Mouse (Mus musculus): ENCODE data around the gene Trhr2. TPM values are rescaled to one million over a fixed set of nuclear protein-coding genes. Genes with fewer than 3 reads are reported as not detected.

Trhr2 gene
- polyA plus RNA-seq, 1 experiment from 2014 or later: not detected

DNA sequence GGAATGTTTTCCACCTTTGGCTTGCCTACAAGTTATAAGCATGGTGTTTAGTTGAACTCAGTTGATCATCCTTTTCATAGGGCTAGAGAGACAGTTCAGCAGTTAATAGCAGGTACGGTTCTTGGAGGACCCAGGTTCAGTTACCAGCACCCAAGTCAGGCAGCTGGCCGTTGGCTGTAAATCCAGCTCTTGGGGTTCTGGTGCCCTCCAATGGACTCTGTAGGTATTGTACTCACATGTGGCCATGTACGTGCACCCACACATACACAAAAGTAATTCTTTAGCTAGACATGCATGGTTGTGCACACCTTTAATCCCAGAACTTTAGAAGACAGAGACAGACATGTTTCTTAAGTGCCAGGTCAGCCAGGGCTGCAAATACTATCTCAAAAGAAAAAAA lies 28.8 kb upstream of the Trhr2 start:
- ATAC-seq (ENCODE audit: insufficient number of reproducible peaks, insufficient read depth, low FRiP score, low read depth): no peak
- H3K27me3 ChIP-seq (ENCODE audit: control insufficient read depth, insufficient read depth, low read length): no peaks in the 10 kb centered on the region
- no peak overlapping the region for H3K4me2 ChIP-seq (ENCODE audit: low read length)
- WGBS: 91% methylated on average over 3 of the region's 3 CpGs
- H3K4me3 ChIP-seq (ENCODE audit: control insufficient read depth in 1 of 2, insufficient read depth in 1 of 2, low read depth in 1 of 2, low read length in 2 of 2): no peak overlapping the region
- H3K36me3 ChIP-seq (ENCODE audit: control insufficient read depth, insufficient read depth, low read length): peaks cover 95% of the 10 kb centered on the region
- H3K9me3 ChIP-seq (ENCODE audit: control insufficient read depth, low read length): no peaks in the 10 kb centered on the region
- no peaks in the 10 kb centered on the region for H3K4me1 ChIP-seq (ENCODE audit: control insufficient read depth in 2 of 2, insufficient read depth in 2 of 2, low read length in 2 of 2)
- no peak overlapping the region for H3K27ac ChIP-seq (replicated peaks in 1 of 2; ENCODE audit: control insufficient read depth in 1 of 2, insufficient read depth in 1 of 2, low read depth in 2 of 2, low read length in 2 of 2)
- no peak overlapping the region for H3K9ac ChIP-seq (ENCODE audit: low read length)

DNA sequence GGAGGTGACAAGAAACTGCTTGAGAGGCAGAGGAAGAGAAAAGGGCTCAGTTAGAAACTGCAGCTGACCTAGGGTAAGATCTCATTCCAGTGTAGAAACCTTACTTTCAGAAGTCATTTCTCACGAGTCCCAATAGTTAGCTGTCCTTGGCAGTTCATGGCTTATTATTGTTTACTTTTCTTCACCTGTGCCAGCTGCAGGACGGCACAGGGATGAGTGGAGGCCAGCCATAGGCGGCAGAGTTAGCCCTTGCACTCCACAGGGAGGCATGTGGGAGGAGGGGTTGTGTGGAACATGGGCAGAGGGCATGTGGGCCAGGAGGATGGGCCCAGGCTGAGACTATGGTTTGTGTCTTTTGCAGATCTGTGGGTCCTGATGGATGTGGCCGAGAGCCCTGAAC lies 22.5 kb upstream of the Trhr2 start:
- Histone ChIP-seq H3K9ac (ENCODE audit: low read length) (no peak overlapping the region), H3K9me3 (ENCODE audit: control insufficient read depth, low read length) (no peaks in the 10 kb centered on the region), H3K27me3 (ENCODE audit: control insufficient read depth, insufficient read depth, low read length) (no peaks in the 10 kb centered on the region), H3K27ac (replicated peaks in 1 of 2; ENCODE audit: control insufficient read depth in 1 of 2, insufficient read depth in 1 of 2, low read depth in 2 of 2, low read length in 2 of 2) (no peak overlapping the region), H3K4me3 (ENCODE audit: control insufficient read depth in 1 of 2, insufficient read depth in 1 of 2, low read depth in 1 of 2, low read length in 2 of 2) (no peak overlapping the region), H3K4me2 (ENCODE audit: low read length) (no peak overlapping the region), H3K36me3 (ENCODE audit: control insufficient read depth, insufficient read depth, low read length) (peaks cover 90% of the 10 kb centered on the region), H3K4me1 (ENCODE audit: control insufficient read depth in 2 of 2, insufficient read depth in 2 of 2, low read length in 2 of 2) (peaks cover 0 to 2% of the 10 kb centered on the region in 2 experiments; a peak in 2 of 4 replicates)
- WGBS: 87% methylated on average over 4 of the region's 4 CpGs
- no peak for ATAC-seq (ENCODE audit: insufficient number of reproducible peaks, insufficient read depth, low FRiP score, low read depth)

- Histone ChIP-seq H3K36me3 (ENCODE audit: control insufficient read depth, insufficient read depth, low read length) (peaks cover 33% of the 10 kb centered on the region), H3K4me1 (ENCODE audit: control insufficient read depth in 2 of 2, insufficient read depth in 2 of 2, low read length in 2 of 2) (peaks cover 7 to 16% of the 10 kb centered on the region in 2 experiments; a peak in 3 of 4 replicates), H3K4me3 (ENCODE audit: control insufficient read depth in 1 of 2, insufficient read depth in 1 of 2, low read depth in 1 of 2, low read length in 2 of 2) (peak within 1 kb of the TSS; percentile 85 to 92), H3K27ac (replicated peaks in 1 of 2; ENCODE audit: control insufficient read depth in 1 of 2, insufficient read depth in 1 of 2, low read depth in 2 of 2, low read length in 2 of 2) (peak within 1 kb of the TSS; percentile 92 to 93), H3K9me3 (ENCODE audit: control insufficient read depth, low read length) (no peaks in the 10 kb centered on the region), H3K4me2 (ENCODE audit: low read length) (peak within 1 kb of the TSS; percentile 88), H3K27me3 (ENCODE audit: control insufficient read depth, insufficient read depth, low read length) (no peaks in the 10 kb centered on the region), H3K9ac (ENCODE audit: low read length) (peak within 1 kb of the TSS; percentile 94)
- WGBS: under 1% methylated on average over 77 of the region's 107 CpGs
- ATAC-seq (ENCODE audit: insufficient number of reproducible peaks, insufficient read depth, low FRiP score, low read depth): peak; percentile 92
Observed at GRCm38 (mm10) chr8:122376365-122377231, 16.1 kb upstream of the Trhr2 start, which contains the start of gene Zc3h18. Gene Zc3h18, plus strand, starts transcription at chr8:122376609.

- H3K36me3 ChIP-seq (ENCODE audit: control insufficient read depth, insufficient read depth, low read length): peaks cover 28% of the 10 kb centered on the region
Observed at GRCm38 (mm10) chr8:122375751-122376364, 15.3 kb upstream of the Trhr2 start.

GRCm38 (mm10) chr8:122375320-122375719 lies 14.8 kb upstream of the Trhr2 start:
- WGBS: 90% methylated on average over 7 of the region's 7 CpGs
- H3K27ac ChIP-seq (replicated peaks in 1 of 2; ENCODE audit: control insufficient read depth in 1 of 2, insufficient read depth in 1 of 2, low read depth in 2 of 2, low read length in 2 of 2): no peak overlapping the region
- H3K4me3 ChIP-seq (ENCODE audit: control insufficient read depth in 1 of 2, insufficient read depth in 1 of 2, low read depth in 1 of 2, low read length in 2 of 2): no peak overlapping the region
- peaks cover 22% of the 10 kb centered on the region for H3K36me3 ChIP-seq (ENCODE audit: control insufficient read depth, insufficient read depth, low read length)
- no peaks in the 10 kb centered on the region for H3K27me3 ChIP-seq (ENCODE audit: control insufficient read depth, insufficient read depth, low read length)
- ATAC-seq (ENCODE audit: insufficient number of reproducible peaks, insufficient read depth, low FRiP score, low read depth): no peak
- no peak overlapping the region for H3K4me2 ChIP-seq (ENCODE audit: low read length)
- H3K9ac ChIP-seq (ENCODE audit: low read length): no peak overlapping the region
- peaks cover 7 to 16% of the 10 kb centered on the region in 2 experiments; a peak in 3 of 4 replicates for H3K4me1 ChIP-seq (ENCODE audit: control insufficient read depth in 2 of 2, insufficient read depth in 2 of 2, low read length in 2 of 2)
- no peaks in the 10 kb centered on the region for H3K9me3 ChIP-seq (ENCODE audit: control insufficient read depth, low read length)

More at GRCm38 (mm10) chr8:122375751-122376364, 15.3 kb upstream of the Trhr2 start:
- H3K9ac ChIP-seq (ENCODE audit: low read length): peak overlapping the region; percentile 69
- WGBS: 25% methylated on average over 13 of the region's 13 CpGs
- H3K4me3 ChIP-seq (ENCODE audit: control insufficient read depth in 1 of 2, insufficient read depth in 1 of 2, low read depth in 1 of 2, low read length in 2 of 2): peak overlapping the region; percentile 43 to 92
- peak overlapping the region; percentile 58 to 93 for H3K27ac ChIP-seq (replicated peaks in 1 of 2; ENCODE audit: control insufficient read depth in 1 of 2, insufficient read depth in 1 of 2, low read depth in 2 of 2, low read length in 2 of 2)
- no peaks in the 10 kb centered on the region for H3K27me3 ChIP-seq (ENCODE audit: control insufficient read depth, insufficient read depth, low read length)
- H3K4me1 ChIP-seq (ENCODE audit: control insufficient read depth in 2 of 2, insufficient read depth in 2 of 2, low read length in 2 of 2): peaks cover 7 to 16% of the 10 kb centered on the region in 2 experiments; a peak in 3 of 4 replicates
- peak overlapping the region; percentile 69 for H3K4me2 ChIP-seq (ENCODE audit: low read length)
- no peaks in the 10 kb centered on the region for H3K9me3 ChIP-seq (ENCODE audit: control insufficient read depth, low read length)
- 0 out of 2 replicates have a peak, but pooled peaks have one; percentile 2 for ATAC-seq (ENCODE audit: insufficient number of reproducible peaks, insufficient read depth, low FRiP score, low read depth)

- H3K9ac ChIP-seq (ENCODE audit: low read length): no peak overlapping the region
- H3K27ac ChIP-seq (replicated peaks in 1 of 2; ENCODE audit: control insufficient read depth in 1 of 2, insufficient read depth in 1 of 2, low read depth in 2 of 2, low read length in 2 of 2): no peak overlapping the region
- 62% methylated on average over 6 of the region's 6 CpGs for WGBS
- H3K27me3 ChIP-seq (ENCODE audit: control insufficient read depth, insufficient read depth, low read length): no peaks in the 10 kb centered on the region
- no peak for ATAC-seq (ENCODE audit: insufficient number of reproducible peaks, insufficient read depth, low FRiP score, low read depth)
- no peaks in the 10 kb centered on the region for H3K36me3 ChIP-seq (ENCODE audit: control insufficient read depth, insufficient read depth, low read length)
- H3K4me1 ChIP-seq (ENCODE audit: control insufficient read depth in 2 of 2, insufficient read depth in 2 of 2, low read length in 2 of 2): peaks cover 15 to 17% of the 10 kb centered on the region in 2 experiments
- H3K9me3 ChIP-seq (ENCODE audit: control insufficient read depth, low read length): no peaks in the 10 kb centered on the region
- H3K4me2 ChIP-seq (ENCODE audit: low read length): no peak overlapping the region
- H3K4me3 ChIP-seq (ENCODE audit: control insufficient read depth in 1 of 2, insufficient read depth in 1 of 2, low read depth in 1 of 2, low read length in 2 of 2): no peak overlapping the region
Observed at GRCm38 (mm10) chr8:122371706-122372105, 11.2 kb upstream of the Trhr2 start.

GRCm38 (mm10) chr8:122369665-122370064 lies 9.1 kb upstream of the Trhr2 start:
- H3K4me2 ChIP-seq (ENCODE audit: low read length): no peak overlapping the region
- H3K9ac ChIP-seq (ENCODE audit: low read length): no peak overlapping the region; the same call in 1 of the 2 replicates
- H3K27me3 ChIP-seq (ENCODE audit: control insufficient read depth, insufficient read depth, low read length): no peaks in the 10 kb centered on the region
- 0 out of 4 replicates have a peak overlapping the region, but pooled peaks have one; percentile 34 to 39 for H3K27ac ChIP-seq (replicated peaks in 1 of 2; ENCODE audit: control insufficient read depth in 1 of 2, insufficient read depth in 1 of 2, low read depth in 2 of 2, low read length in 2 of 2)
- peak; percentile 69 for ATAC-seq (ENCODE audit: insufficient number of reproducible peaks, insufficient read depth, low FRiP score, low read depth)
- no peaks in the 10 kb centered on the region for H3K9me3 ChIP-seq (ENCODE audit: control insufficient read depth, low read length)
- WGBS: 11% methylated on average over 9 of the region's 9 CpGs
- no peaks in the 10 kb centered on the region for H3K36me3 ChIP-seq (ENCODE audit: control insufficient read depth, insufficient read depth, low read length)
- no peak overlapping the region for H3K4me3 ChIP-seq (ENCODE audit: control insufficient read depth in 1 of 2, insufficient read depth in 1 of 2, low read depth in 1 of 2, low read length in 2 of 2)
- H3K4me1 ChIP-seq (ENCODE audit: control insufficient read depth in 2 of 2, insufficient read depth in 2 of 2, low read length in 2 of 2): peaks cover 11 to 16% of the 10 kb centered on the region in 2 experiments; a peak in 3 of 4 replicates
